Mouse (Mus musculus): ENCODE results near the gene Pex16. TPM values are rescaled to one million over a fixed set of nuclear protein-coding genes. Genes with fewer than 3 reads are reported as not detected.

Gene Pex16
- polyA plus RNA-seq, 1 experiment from 2014 or later: 20.8 TPM

DNA sequence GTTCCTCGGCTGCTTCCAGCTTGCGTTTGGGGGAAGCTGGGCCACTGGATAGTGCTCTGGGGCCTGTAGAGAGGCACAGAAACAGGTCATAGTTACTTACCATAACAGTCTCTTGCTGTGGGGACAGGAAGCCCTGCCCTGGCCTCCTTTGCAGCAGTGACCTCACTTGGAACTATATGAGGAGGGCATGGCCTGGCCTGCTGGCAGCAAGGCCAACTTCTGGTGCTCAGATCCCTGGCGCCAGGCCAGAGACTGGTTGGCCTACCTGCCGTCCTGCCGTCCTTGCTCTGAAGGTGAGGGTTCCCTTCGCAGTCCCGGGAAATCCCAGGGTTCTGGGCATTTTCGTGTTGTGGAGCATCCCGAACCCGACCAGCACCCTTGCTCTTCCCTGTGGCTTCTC, 37.2 kb downstream of the Pex16 start:
- Histone ChIP-seq H3K9me3 (ENCODE audit: control insufficient read depth, low read length) (no peaks in the 10 kb centered on the region), H3K4me1 (replicated peaks; ENCODE audit: control insufficient read depth, insufficient read depth, low read length) (no peaks in the 10 kb centered on the region), H3K27ac (ENCODE audit: low read depth, low read length) (no peak overlapping the region), H3K36me3 (ENCODE audit: control insufficient read depth, insufficient read depth, low read length) (peaks cover 23% of the 10 kb centered on the region), H3K4me2 (replicated peaks; ENCODE audit: low read depth, low read length) (no peak overlapping the region), H3K27me3 (ENCODE audit: control insufficient read depth, insufficient read depth, low read length) (no peaks in the 10 kb centered on the region), H3K4me3 (ENCODE audit: low read depth, low read length) (no peak overlapping the region), H3K9ac (ENCODE audit: low read depth, low read length) (no peak overlapping the region)
- ATAC-seq (ENCODE audit: low FRiP score) (no peak), DNase-seq (ENCODE audit: low spot score) (no peak)
- 95% methylated on average over 10 of the region's 10 CpGs for WGBS

DNA sequence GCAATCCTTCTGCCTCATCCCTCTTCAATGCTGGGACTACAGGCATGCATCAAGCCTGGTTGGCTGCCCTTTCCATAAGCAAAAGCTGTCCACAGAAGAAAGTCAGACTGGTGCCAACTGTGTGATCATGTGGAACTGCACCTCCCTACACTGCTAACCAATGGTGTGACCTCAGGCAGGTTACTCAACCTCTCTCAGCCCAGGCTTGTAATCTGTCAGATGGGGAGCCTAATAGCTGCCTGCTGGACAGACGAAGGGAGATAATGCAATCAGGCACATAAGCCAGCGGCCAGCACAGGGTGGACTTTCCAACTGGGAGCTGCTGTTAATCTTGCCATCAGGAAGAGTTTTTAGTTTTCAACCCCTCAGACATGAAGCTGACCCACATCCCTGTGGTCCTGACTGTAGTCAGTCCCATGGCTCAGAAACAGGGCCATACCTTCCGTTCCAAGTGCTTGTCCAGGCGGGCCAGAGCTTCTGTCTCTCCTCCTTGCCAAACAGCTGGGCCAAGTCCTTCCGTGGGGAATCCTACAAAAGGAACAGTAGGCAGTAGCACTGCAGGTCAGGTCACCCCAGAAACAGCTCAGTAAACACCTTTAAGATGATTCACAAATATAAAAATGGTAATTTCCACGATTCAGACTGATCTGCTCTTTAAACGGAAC, 47.4 kb downstream of the Pex16 start:
- Histone ChIP-seq H3K36me3 (ENCODE audit: control insufficient read depth, insufficient read depth, low read length) (no peaks in the 10 kb centered on the region), H3K9ac (ENCODE audit: low read depth, low read length) (no peak overlapping the region), H3K27me3 (ENCODE audit: control insufficient read depth, insufficient read depth, low read length) (no peaks in the 10 kb centered on the region), H3K27ac (ENCODE audit: low read depth, low read length) (no peak overlapping the region), H3K9me3 (ENCODE audit: control insufficient read depth, low read length) (no peaks in the 10 kb centered on the region), H3K4me1 (replicated peaks; ENCODE audit: control insufficient read depth, insufficient read depth, low read length) (peaks cover 16% of the 10 kb centered on the region), H3K4me3 (ENCODE audit: low read depth, low read length) (no peak overlapping the region), H3K4me2 (replicated peaks; ENCODE audit: low read depth, low read length) (no peak overlapping the region)
- DNase-seq (ENCODE audit: low spot score) (no peak), ATAC-seq (ENCODE audit: low FRiP score) (no peak)
- 93% methylated on average over 7 of the region's 7 CpGs for WGBS

DNA sequence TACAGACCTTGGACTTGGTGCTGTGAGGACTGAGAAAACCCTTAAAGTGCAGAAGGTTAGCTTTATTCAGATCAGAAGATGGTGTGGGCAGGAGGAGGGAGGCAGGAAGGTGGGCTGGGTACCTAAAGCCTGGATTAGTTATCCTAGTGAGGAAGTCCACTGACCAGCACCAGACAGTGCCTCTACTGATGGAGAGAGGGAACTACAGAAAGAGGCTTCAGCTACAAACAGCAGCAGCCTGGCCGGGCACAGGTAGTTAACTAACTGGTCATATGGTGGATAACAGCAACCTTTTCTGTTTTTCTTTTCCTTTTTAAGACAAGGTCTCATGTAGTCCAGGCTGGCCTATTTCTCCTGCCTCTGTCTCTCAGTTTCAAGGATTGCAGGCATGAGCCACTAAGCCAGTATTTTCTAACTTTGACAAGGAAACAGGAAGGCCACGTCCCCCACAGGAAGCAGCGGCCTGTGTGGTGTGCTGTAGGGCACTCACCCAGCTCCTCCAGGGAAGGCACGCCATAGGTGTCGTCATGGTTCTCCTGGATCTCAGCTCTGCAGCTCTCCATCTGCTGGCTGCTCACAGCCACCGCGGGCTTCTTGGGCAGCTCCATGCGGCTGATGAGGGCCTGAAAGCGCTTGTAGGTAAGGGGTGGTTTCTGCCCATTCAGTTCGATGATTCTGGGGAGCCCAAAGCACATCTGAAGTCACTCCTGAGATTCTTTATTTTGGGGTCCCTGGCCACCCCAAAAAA, 48.1 kb downstream of the Pex16 start:
- 78% methylated on average over 10 of the region's 10 CpGs for WGBS
- Histone ChIP-seq H3K36me3 (ENCODE audit: control insufficient read depth, insufficient read depth, low read length) (no peaks in the 10 kb centered on the region), H3K27ac (ENCODE audit: low read depth, low read length) (no peak overlapping the region), H3K4me1 (replicated peaks; ENCODE audit: control insufficient read depth, insufficient read depth, low read length) (peaks cover 16% of the 10 kb centered on the region), H3K9me3 (ENCODE audit: control insufficient read depth, low read length) (no peaks in the 10 kb centered on the region), H3K9ac (ENCODE audit: low read depth, low read length) (no peak overlapping the region), H3K27me3 (ENCODE audit: control insufficient read depth, insufficient read depth, low read length) (no peaks in the 10 kb centered on the region), H3K4me2 (replicated peaks; ENCODE audit: low read depth, low read length) (no peak overlapping the region), H3K4me3 (ENCODE audit: low read depth, low read length) (no peak overlapping the region)
- ATAC-seq (ENCODE audit: low FRiP score): no peak
- no peak for DNase-seq (ENCODE audit: low spot score)

DNA sequence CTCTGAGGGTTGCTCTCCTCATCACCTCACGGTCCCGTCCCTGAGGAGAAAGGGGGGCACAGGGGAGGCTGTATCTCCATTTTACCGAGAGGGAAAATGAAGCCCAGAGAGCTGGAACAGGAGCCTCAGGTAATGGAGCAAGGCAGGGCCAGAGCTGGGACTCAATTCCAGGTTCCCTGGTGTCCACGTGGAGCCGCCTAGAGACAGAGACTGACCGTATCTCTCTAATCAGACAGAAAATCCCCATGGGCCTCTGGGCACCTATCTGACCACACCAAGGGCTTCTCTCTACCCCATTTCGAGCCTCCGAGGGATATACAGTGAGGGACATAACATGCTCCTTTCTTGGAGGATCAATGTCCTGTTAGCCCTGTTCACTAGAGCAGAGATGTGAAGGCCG, 48.7 kb downstream of the Pex16 start:
- H3K4me3 ChIP-seq (ENCODE audit: low read depth, low read length): no peak overlapping the region
- DNase-seq (ENCODE audit: low spot score) (no peak), ATAC-seq (ENCODE audit: low FRiP score) (no peak)
- H3K4me2 ChIP-seq (replicated peaks; ENCODE audit: low read depth, low read length): no peak overlapping the region
- peaks cover 16% of the 10 kb centered on the region for H3K4me1 ChIP-seq (replicated peaks; ENCODE audit: control insufficient read depth, insufficient read depth, low read length)
- H3K27me3 ChIP-seq (ENCODE audit: control insufficient read depth, insufficient read depth, low read length): no peaks in the 10 kb centered on the region
- no peak overlapping the region for H3K9ac ChIP-seq (ENCODE audit: low read depth, low read length)
- WGBS: 92% methylated on average over 9 of the region's 9 CpGs
- no peaks in the 10 kb centered on the region for H3K36me3 ChIP-seq (ENCODE audit: control insufficient read depth, insufficient read depth, low read length)
- H3K27ac ChIP-seq (ENCODE audit: low read depth, low read length): 0 out of 2 replicates have a peak overlapping the region, but pooled peaks have one; percentile 76
- H3K9me3 ChIP-seq (ENCODE audit: control insufficient read depth, low read length): no peaks in the 10 kb centered on the region

DNA sequence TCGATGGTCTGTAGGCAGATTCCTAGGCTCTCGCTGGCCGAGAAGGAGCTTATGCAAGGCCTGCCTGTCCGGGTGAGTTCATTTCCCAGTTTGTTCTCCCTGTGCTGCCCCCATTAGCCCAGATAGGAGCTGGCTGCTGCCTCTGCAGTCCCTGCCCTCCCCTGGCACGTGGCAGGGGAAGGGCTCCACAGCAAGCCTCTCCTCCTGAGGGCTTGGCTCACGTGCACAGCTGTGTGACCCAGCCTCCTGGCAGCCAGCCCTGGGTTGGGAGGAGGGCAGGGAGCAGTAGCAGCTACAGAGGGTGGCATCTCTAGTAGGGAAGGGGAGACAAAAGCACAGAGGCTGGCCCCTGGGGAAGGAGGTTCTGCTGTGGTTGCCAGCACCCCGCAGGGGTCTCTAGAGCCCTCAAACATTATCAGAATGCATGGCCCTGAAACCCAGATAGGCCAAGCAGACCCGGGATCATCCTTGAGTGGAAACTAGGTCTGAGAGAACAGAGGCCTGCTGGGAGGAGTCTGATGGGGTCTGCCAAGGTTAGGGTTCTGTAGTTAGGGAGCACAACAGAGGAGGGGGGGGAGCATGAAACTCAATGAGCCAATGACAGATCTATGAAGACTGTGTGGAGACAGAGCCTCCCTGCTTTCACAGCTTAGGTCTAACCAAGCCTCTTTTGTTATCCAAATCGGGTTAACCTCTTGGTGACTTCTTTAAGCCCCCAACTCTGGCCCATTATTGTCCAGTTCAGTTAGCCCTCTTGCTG, 49.4 kb downstream of the Pex16 start:
- peak overlapping the region; percentile 76 for H3K27ac ChIP-seq (ENCODE audit: low read depth, low read length)
- ATAC-seq (ENCODE audit: low FRiP score) (0 out of 2 replicates have a peak, but pooled peaks have one; percentile 23), DNase-seq (ENCODE audit: low spot score) (no peak)
- H3K4me1 ChIP-seq (replicated peaks; ENCODE audit: control insufficient read depth, insufficient read depth, low read length): peaks cover 16% of the 10 kb centered on the region
- no peak overlapping the region for H3K4me3 ChIP-seq (ENCODE audit: low read depth, low read length)
- WGBS: 72% methylated on average over 9 of the region's 9 CpGs
- no peaks in the 10 kb centered on the region for H3K36me3 ChIP-seq (ENCODE audit: control insufficient read depth, insufficient read depth, low read length)
- H3K27me3 ChIP-seq (ENCODE audit: control insufficient read depth, insufficient read depth, low read length): no peaks in the 10 kb centered on the region
- no peak overlapping the region for H3K9ac ChIP-seq (ENCODE audit: low read depth, low read length)
- no peaks in the 10 kb centered on the region for H3K9me3 ChIP-seq (ENCODE audit: control insufficient read depth, low read length)
- H3K4me2 ChIP-seq (replicated peaks; ENCODE audit: low read depth, low read length): no peak overlapping the region

DNA sequence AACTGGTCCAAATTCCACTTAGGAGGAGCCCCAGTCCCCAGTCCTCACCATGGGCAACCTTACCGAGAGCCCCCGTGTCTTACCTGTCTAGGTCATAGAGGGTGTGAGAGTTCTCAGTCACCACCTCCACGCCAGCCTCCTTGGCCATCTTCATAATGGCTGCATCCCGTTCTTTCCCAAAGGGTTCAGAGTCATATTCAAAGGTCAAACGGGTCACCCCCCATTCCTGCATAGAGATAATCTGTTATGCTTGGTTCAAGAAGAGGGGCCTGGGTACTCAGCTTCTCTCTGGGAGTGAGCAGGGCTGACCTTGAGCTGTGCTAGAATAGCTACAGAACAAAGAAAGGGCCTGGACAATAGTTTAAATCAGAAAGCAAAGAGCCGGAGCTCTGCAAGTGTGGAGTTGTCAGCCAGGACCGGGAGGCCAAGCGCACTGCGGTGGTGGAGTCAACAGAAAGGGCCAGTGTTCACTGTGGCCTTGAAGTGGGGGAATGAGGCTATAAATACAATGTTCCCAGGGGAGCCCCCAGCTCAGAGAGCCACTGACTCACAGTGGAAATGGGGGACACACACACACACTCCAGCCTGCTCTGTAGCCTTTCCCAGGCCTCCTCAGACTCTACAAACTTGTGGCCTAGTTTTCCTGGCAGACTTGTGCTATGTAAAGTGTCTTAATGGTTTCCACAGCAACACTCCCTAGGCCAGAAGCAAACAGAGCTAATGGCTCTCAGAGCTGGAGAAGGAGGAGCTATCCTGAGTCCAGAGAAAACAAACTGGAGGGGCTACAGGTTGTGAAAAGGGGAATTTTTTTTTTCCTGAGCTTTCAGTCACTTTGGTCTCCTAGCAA, 50.2 kb downstream of the Pex16 start:
- Histone ChIP-seq H3K4me3 (ENCODE audit: low read depth, low read length) (no peak overlapping the region), H3K4me2 (replicated peaks; ENCODE audit: low read depth, low read length) (no peak overlapping the region; the same call in 1 of the 2 replicates), H3K36me3 (ENCODE audit: control insufficient read depth, insufficient read depth, low read length) (no peaks in the 10 kb centered on the region), H3K27me3 (ENCODE audit: control insufficient read depth, insufficient read depth, low read length) (no peaks in the 10 kb centered on the region), H3K9ac (ENCODE audit: low read depth, low read length) (0 out of 2 replicates have a peak overlapping the region, but pooled peaks have one; percentile 7), H3K4me1 (replicated peaks; ENCODE audit: control insufficient read depth, insufficient read depth, low read length) (peaks cover 16% of the 10 kb centered on the region), H3K9me3 (ENCODE audit: control insufficient read depth, low read length) (no peaks in the 10 kb centered on the region), H3K27ac (ENCODE audit: low read depth, low read length) (peak overlapping the region; percentile 76)
- DNase-seq (ENCODE audit: low spot score): peak; percentile 47
- peak; percentile 76 for ATAC-seq (ENCODE audit: low FRiP score)
- WGBS: 47% methylated on average over 9 of the region's 9 CpGs

DNA sequence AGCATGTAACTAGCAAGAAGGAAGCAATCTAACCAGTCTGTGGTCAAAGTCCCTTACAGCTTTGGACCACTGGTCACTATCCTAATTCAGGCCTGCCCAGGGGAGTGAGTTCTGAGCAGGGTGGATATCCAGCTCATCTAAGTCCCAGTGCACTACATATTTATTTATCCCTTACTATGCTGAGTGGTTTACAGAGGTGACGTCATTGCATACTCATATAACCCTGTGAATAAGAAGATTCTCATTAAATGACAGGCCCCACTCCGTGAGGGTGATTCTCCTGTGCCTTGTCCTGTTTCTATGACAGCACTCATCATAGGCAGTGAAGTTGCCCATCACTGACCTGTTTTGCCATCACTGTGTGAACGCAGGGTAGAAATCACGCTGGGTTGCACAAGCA, 50.9 kb downstream of the Pex16 start:
- ATAC-seq (ENCODE audit: low FRiP score) (peak; percentile 15; the same call in 1 of the 2 replicates), DNase-seq (ENCODE audit: low spot score) (no peak)
- H3K27ac ChIP-seq (ENCODE audit: low read depth, low read length): peak overlapping the region; percentile 76; the same call in 1 of the 2 replicates
- no peaks in the 10 kb centered on the region for H3K36me3 ChIP-seq (ENCODE audit: control insufficient read depth, insufficient read depth, low read length)
- no peak overlapping the region for H3K4me2 ChIP-seq (replicated peaks; ENCODE audit: low read depth, low read length)
- H3K4me3 ChIP-seq (ENCODE audit: low read depth, low read length): no peak overlapping the region
- no peaks in the 10 kb centered on the region for H3K27me3 ChIP-seq (ENCODE audit: control insufficient read depth, insufficient read depth, low read length)
- H3K4me1 ChIP-seq (replicated peaks; ENCODE audit: control insufficient read depth, insufficient read depth, low read length): peaks cover 16% of the 10 kb centered on the region
- 76% methylated on average over 4 of the region's 4 CpGs for WGBS
- no peaks in the 10 kb centered on the region for H3K9me3 ChIP-seq (ENCODE audit: control insufficient read depth, low read length)
- H3K9ac ChIP-seq (ENCODE audit: low read depth, low read length): no peak overlapping the region

DNA sequence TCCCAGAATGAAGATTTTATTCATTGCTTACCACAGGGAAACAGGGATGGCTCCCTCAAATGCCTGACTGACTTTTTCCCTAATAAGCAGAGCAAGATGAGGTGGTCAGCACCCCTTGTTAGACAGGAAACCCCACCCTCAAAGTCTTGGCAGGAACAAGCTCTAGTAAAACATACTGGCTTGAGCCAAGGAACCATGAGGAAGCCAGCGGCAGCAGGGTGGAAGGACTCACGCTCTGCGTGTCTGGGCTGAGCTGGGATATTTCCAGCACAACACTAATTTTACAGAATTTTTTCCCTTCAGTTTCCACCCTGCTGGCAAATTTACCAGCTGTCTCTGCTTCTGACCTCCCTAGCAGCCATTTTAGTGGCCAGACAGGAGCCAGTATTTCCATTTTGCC, 52.0 kb downstream of the Pex16 start:
- Histone ChIP-seq H3K9me3 (ENCODE audit: control insufficient read depth, low read length) (no peaks in the 10 kb centered on the region), H3K4me2 (replicated peaks; ENCODE audit: low read depth, low read length) (no peak overlapping the region), H3K27me3 (ENCODE audit: control insufficient read depth, insufficient read depth, low read length) (no peaks in the 10 kb centered on the region), H3K36me3 (ENCODE audit: control insufficient read depth, insufficient read depth, low read length) (no peaks in the 10 kb centered on the region), H3K27ac (ENCODE audit: low read depth, low read length) (no peak overlapping the region), H3K4me3 (ENCODE audit: low read depth, low read length) (no peak overlapping the region), H3K4me1 (replicated peaks; ENCODE audit: control insufficient read depth, insufficient read depth, low read length) (peaks cover 18% of the 10 kb centered on the region), H3K9ac (ENCODE audit: low read depth, low read length) (0 out of 2 replicates have a peak overlapping the region, but pooled peaks have one; percentile 7)
- no peak for DNase-seq (ENCODE audit: low spot score)
- ATAC-seq (ENCODE audit: low FRiP score): no peak
- 95% methylated on average over 3 of the region's 3 CpGs for WGBS

Data from hindbrain, embryonic 11.5 days (tissue).